Mouse (Mus musculus): ENCODE measurements around the gene Casp6. TPM values are rescaled to one million over a fixed set of nuclear protein-coding genes. Genes with fewer than 3 reads are reported as not detected.

The Casp6 gene
- polyA plus RNA-seq (2014; fragmentation: Nextera tagmentation; extraction: Ambion mirVana), result 109 and 120 TPM in 2 replicates

DNA sequence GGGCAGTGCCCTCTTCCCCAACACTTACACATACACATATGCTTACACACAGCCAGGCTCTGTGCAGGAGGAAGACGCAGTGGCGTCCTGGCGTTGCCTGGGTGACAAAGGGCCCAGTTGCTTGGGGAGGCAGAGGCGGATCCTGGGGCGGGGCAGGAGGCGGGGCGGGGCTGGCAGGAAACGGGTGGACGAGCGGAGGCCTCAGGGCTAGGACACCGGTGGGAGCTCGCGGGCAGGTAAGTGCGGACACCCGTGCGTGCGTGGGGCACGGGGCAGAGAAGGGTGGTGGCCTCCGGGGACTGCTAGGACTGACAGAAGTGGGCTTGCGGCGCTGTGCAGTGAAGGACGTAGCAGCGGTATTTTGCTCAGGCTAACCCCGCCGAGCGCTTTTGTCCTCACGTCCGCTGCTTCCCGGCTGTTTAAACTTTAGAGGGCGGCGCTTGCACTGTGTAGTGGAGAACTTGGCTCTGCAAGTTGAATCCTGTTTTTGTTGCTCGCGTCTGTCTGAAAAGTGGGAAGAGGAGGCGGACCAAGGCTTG, at the start of gene Casp6:
Casp6 (plus strand) TSS at position 155 of the 539 bp plus-strand sequence.
- DNase-seq (ENCODE audit: low spot score) (peak; percentile 88), ATAC-seq (ENCODE audit: insufficient number of reproducible peaks, low FRiP score, low TSS enrichment, low read depth) (peak; percentile 92)
- H3K9me3 ChIP-seq (ENCODE audit: control insufficient read depth, low read length), result no peaks in the 10 kb centered on the region
- H3K4me2 ChIP-seq (ENCODE audit: low read depth, severe bottlenecking), result peak within 1 kb of the TSS; percentile 50
- H3K4me3 ChIP-seq (ENCODE audit: low read depth, low read length), result peak within 1 kb of the TSS; percentile 68
- H3K4me1 ChIP-seq (ENCODE audit: control insufficient read depth, insufficient read depth, low read length), result peaks cover 5% of the 10 kb centered on the region; the same call in 1 of the 2 replicates
- no peaks in the 10 kb centered on the region for H3K27me3 ChIP-seq (ENCODE audit: control insufficient read depth, insufficient read depth, low read length)
- peak within 1 kb of the TSS; percentile 40; the same call in 1 of the 2 replicates for H3K27ac ChIP-seq (replicated peaks; ENCODE audit: low read depth, low read length)
- peak within 1 kb of the TSS; percentile 77 for H3K9ac ChIP-seq (ENCODE audit: low read length)
- 0% methylated on average over 34 of the region's 34 CpGs for WGBS
- no peaks in the 10 kb centered on the region for H3K36me3 ChIP-seq (ENCODE audit: control insufficient read depth, insufficient read depth, low read length)

DNA sequence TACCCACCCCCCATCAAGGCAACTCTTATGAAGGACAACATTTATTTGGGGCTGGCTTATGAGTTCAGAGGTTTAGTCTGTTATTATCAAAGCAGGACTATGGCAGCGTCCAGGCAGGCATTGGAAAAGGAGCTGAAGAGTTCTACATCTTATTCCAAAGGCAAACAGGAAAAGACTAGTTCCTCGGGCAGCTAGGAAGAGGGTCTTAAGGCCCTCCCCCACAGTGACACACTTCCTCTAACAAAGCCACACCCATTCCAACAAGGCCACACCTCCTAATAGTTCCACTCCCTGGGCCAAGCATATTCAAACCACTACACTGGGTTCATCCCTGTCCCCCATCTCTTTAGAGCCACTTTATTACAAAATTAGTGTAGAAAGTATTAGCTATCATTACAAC, 38.6 kb upstream of the Casp6 start:
- Histone ChIP-seq H3K9me3 (ENCODE audit: control insufficient read depth, low read length) (peaks cover 3% of the 10 kb centered on the region; the same call in 1 of the 2 replicates), H3K27me3 (ENCODE audit: control insufficient read depth, insufficient read depth, low read length) (no peaks in the 10 kb centered on the region), H3K4me1 (ENCODE audit: control insufficient read depth, insufficient read depth, low read length) (no peaks in the 10 kb centered on the region), H3K27ac (replicated peaks; ENCODE audit: low read depth, low read length) (no peak overlapping the region), H3K36me3 (ENCODE audit: control insufficient read depth, insufficient read depth, low read length) (no peaks in the 10 kb centered on the region), H3K4me3 (ENCODE audit: low read depth, low read length) (no peak overlapping the region), H3K9ac (ENCODE audit: low read length) (no peak overlapping the region), H3K4me2 (ENCODE audit: low read depth, severe bottlenecking) (no peak overlapping the region)
- ATAC-seq (ENCODE audit: insufficient number of reproducible peaks, low FRiP score, low TSS enrichment, low read depth) (no peak), DNase-seq (ENCODE audit: low spot score) (no peak)
- 79% methylated on average over 2 of the region's 2 CpGs for WGBS

DNA sequence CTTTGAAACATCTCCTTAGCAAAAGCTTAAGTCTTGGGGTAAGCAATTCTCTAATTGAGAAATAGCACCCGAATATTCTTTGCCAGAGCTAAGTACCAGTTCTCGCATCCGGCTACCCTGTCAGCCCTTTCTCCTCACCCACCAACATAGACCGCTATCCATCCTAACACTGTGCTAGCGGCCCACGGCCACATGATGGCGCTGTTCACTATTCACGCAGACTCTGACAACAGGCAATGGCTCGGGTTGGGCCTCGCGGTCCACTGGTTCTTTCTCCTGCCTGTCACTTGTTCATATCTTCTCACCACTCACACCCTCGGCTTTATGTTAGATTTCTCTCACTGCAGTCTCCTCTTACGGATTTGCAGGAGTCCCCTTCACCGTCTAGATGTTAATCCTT, 37.5 kb upstream of the Casp6 start:
- Histone ChIP-seq H3K4me3 (ENCODE audit: low read depth, low read length) (no peak overlapping the region), H3K4me2 (ENCODE audit: low read depth, severe bottlenecking) (no peak overlapping the region), H3K4me1 (ENCODE audit: control insufficient read depth, insufficient read depth, low read length) (no peaks in the 10 kb centered on the region), H3K36me3 (ENCODE audit: control insufficient read depth, insufficient read depth, low read length) (no peaks in the 10 kb centered on the region), H3K9ac (ENCODE audit: low read length) (no peak overlapping the region), H3K9me3 (ENCODE audit: control insufficient read depth, low read length) (no peaks in the 10 kb centered on the region), H3K27me3 (ENCODE audit: control insufficient read depth, insufficient read depth, low read length) (no peaks in the 10 kb centered on the region), H3K27ac (replicated peaks; ENCODE audit: low read depth, low read length) (no peak overlapping the region)
- ATAC-seq (ENCODE audit: insufficient number of reproducible peaks, low FRiP score, low TSS enrichment, low read depth) (no peak), DNase-seq (ENCODE audit: low spot score) (peak; percentile 54)
- WGBS, result 51% methylated on average over 14 of the region's 14 CpGs

DNA sequence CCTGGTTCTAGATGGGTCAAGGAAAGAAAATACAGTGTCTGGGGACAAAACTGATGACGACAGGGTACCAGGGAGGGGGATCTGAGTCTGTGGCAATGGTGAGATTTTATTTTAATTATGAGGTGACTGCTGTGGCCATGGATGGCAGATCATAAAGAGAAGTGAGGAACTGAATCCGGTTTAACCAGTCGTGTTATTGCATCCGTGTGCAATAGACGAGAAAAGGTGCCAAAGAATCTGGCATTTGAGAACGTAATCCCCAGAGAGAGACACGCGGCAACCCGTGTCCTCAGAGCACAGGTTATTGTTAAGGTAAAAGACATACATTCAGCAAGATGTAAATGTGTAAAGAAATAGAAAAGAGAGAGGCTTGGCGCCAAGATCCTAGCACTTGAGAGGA, 23.9 kb upstream of the Casp6 start:
- Histone ChIP-seq H3K4me1 (ENCODE audit: control insufficient read depth, insufficient read depth, low read length) (no peaks in the 10 kb centered on the region), H3K36me3 (ENCODE audit: control insufficient read depth, insufficient read depth, low read length) (no peaks in the 10 kb centered on the region; the same call in 1 of the 2 replicates), H3K9ac (ENCODE audit: low read length) (no peak overlapping the region), H3K4me3 (ENCODE audit: low read depth, low read length) (no peak overlapping the region), H3K27ac (replicated peaks; ENCODE audit: low read depth, low read length) (no peak overlapping the region), H3K4me2 (ENCODE audit: low read depth, severe bottlenecking) (no peak overlapping the region), H3K27me3 (ENCODE audit: control insufficient read depth, insufficient read depth, low read length) (no peaks in the 10 kb centered on the region), H3K9me3 (ENCODE audit: control insufficient read depth, low read length) (no peaks in the 10 kb centered on the region)
- WGBS, result 92% methylated on average over 10 of the region's 10 CpGs
- DNase-seq (ENCODE audit: low spot score), result no peak
- no peak for ATAC-seq (ENCODE audit: insufficient number of reproducible peaks, low FRiP score, low TSS enrichment, low read depth)

DNA sequence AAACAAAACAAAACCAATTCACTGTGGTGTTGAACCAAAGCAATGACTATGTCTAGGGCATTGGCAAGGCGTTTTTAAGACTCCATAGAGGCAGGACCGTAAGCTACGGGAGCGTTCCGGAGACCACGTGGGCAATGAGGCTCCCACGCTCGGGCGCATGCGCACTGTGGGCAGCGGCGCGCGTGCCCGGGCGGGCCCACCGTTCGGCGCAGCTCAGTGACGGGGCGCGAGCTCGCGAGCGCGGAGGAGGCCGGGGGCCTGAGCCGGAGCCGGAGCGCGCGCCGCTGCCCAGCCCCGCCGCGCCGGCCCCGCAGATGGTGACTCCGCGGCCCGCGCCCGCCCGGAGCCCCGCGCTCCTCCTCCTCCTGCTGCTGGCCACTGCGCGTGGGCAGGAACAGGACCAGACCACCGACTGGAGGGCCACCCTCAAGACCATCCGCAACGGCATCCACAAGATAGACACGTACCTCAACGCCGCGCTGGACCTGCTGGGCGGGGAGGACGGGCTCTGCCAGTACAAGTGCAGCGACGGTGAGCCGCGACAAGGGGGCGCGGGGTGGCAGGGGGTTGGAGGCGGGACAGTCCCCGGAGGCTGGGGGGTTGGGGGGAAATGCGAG, 22.7 kb upstream of the Casp6 start, which contains the start of gene Pla2g12a:
Pla2g12a (plus strand) TSS at position 202 of the 617 bp plus-strand sequence.
- Histone ChIP-seq H3K4me2 (ENCODE audit: low read depth, severe bottlenecking) (peak within 1 kb of the TSS; percentile 88), H3K27ac (replicated peaks; ENCODE audit: low read depth, low read length) (no peak within 1 kb of the TSS), H3K27me3 (ENCODE audit: control insufficient read depth, insufficient read depth, low read length) (no peaks in the 10 kb centered on the region), H3K9ac (ENCODE audit: low read length) (peak within 1 kb of the TSS; percentile 68), H3K36me3 (ENCODE audit: control insufficient read depth, insufficient read depth, low read length) (no peaks in the 10 kb centered on the region), H3K9me3 (ENCODE audit: control insufficient read depth, low read length) (no peaks in the 10 kb centered on the region), H3K4me1 (ENCODE audit: control insufficient read depth, insufficient read depth, low read length) (no peaks in the 10 kb centered on the region), H3K4me3 (ENCODE audit: low read depth, low read length) (peak within 1 kb of the TSS; percentile 71)
- DNase-seq (ENCODE audit: low spot score), result peak; percentile 92
- peak; percentile 90 for ATAC-seq (ENCODE audit: insufficient number of reproducible peaks, low FRiP score, low TSS enrichment, low read depth)
- under 1% methylated on average over 61 of the region's 66 CpGs for WGBS

DNA sequence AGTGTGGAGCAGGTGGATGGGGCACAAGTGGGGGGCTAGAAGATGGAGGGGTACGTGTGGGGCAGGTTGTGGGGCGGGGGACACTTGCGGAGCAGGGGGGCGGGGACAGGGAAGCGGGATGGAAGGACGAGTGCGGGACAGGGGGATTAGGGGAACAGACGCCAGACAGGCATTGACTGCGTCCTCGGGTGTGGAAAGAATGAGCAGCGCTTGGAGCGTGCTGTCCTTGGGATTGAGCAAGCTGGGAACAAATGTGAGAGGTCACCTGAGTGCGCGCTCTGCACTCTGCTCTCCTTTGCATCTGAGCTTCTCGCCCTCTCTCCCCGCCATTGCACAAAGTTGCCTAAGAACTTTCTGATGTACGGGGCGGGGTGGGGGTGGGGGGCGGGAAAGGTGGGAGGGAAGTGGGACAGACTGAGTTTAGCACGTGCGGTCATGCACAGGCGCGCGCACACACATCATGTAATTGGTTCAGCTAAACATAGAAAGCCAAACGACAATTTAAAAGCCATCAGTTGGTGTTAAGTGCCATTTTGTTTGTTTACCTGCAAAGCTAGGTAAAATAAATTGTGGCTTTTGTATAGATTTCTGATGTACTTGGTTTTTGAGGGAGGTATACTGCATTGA, 22.0 kb upstream of the Casp6 start:
- Histone ChIP-seq H3K27me3 (ENCODE audit: control insufficient read depth, insufficient read depth, low read length) (no peaks in the 10 kb centered on the region), H3K4me2 (ENCODE audit: low read depth, severe bottlenecking) (peak overlapping the region; percentile 88), H3K36me3 (ENCODE audit: control insufficient read depth, insufficient read depth, low read length) (no peaks in the 10 kb centered on the region), H3K4me3 (ENCODE audit: low read depth, low read length) (peak overlapping the region; percentile 71), H3K4me1 (ENCODE audit: control insufficient read depth, insufficient read depth, low read length) (no peaks in the 10 kb centered on the region), H3K9ac (ENCODE audit: low read length) (peak overlapping the region; percentile 68), H3K9me3 (ENCODE audit: control insufficient read depth, low read length) (no peaks in the 10 kb centered on the region), H3K27ac (replicated peaks; ENCODE audit: low read depth, low read length) (no peak overlapping the region)
- WGBS, result under 1% methylated on average over 24 of the region's 25 CpGs
- ATAC-seq (ENCODE audit: insufficient number of reproducible peaks, low FRiP score, low TSS enrichment, low read depth), result peak; percentile 38
- DNase-seq (ENCODE audit: low spot score), result peak; percentile 61

DNA sequence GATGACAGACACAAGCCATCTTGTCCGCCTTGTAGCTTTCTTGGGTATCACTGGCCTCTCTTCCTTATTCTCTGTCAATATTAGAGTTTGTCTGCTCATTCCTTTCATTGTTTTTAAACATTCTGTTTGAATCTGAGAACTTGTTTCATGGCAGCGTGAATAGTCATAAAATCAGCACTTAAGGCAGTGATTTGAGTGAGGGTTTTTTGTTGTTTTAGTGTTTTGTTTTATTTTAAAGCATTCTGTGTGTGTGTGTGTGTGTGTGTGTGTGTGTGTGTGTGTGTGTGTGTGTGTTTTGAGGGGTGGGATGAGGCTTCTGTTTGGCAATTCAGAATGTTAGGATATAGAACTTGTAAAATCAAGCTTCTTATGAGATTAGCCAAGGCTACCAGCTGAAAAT, 21.3 kb upstream of the Casp6 start:
- 73% methylated on average over 2 of the region's 2 CpGs for WGBS
- no peak overlapping the region for H3K27ac ChIP-seq (replicated peaks; ENCODE audit: low read depth, low read length)
- H3K9ac ChIP-seq (ENCODE audit: low read length), result no peak overlapping the region
- H3K9me3 ChIP-seq (ENCODE audit: control insufficient read depth, low read length), result no peaks in the 10 kb centered on the region
- H3K36me3 ChIP-seq (ENCODE audit: control insufficient read depth, insufficient read depth, low read length), result no peaks in the 10 kb centered on the region
- no peak overlapping the region for H3K4me3 ChIP-seq (ENCODE audit: low read depth, low read length)
- DNase-seq (ENCODE audit: low spot score) (no peak), ATAC-seq (ENCODE audit: insufficient number of reproducible peaks, low FRiP score, low TSS enrichment, low read depth) (no peak)
- H3K4me1 ChIP-seq (ENCODE audit: control insufficient read depth, insufficient read depth, low read length), result no peaks in the 10 kb centered on the region
- H3K4me2 ChIP-seq (ENCODE audit: low read depth, severe bottlenecking), result 0 out of 2 replicates have a peak overlapping the region, but pooled peaks have one; percentile 88
- no peaks in the 10 kb centered on the region for H3K27me3 ChIP-seq (ENCODE audit: control insufficient read depth, insufficient read depth, low read length)

DNA sequence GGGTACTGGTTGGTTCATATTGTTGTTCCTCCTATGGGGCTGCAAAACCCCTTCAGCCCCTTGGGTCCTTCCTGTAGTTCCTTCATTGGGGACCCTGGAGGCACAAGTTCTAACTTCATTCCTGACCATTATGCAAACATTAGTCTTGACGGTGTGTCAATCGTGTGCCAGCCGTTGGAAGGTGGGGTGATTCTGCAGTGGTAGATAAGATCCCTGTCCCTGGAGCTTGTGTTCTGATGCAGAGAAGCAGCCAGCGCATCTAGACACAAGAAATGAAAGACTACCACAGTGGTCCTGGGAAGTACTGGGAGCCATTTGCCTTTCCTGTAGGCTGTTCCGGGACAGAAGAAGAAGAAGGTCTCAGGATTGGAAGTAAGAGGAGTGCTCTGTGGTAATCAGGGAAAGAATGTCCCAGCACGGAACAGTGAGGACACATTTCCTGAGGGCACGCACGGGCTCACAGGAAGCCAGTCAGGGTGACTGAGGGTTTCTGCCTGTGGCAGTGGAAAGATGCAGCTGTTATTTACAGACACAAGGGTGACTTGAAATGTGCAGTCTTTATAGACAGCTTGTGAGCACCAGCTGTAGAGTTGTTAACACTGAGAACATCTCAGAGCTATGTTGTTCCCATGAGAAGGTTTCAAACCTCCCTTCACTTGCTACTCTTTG, 20.2 kb upstream of the Casp6 start:
- Histone ChIP-seq H3K27ac (replicated peaks; ENCODE audit: low read depth, low read length) (no peak overlapping the region), H3K4me1 (ENCODE audit: control insufficient read depth, insufficient read depth, low read length) (no peaks in the 10 kb centered on the region), H3K36me3 (ENCODE audit: control insufficient read depth, insufficient read depth, low read length) (no peaks in the 10 kb centered on the region), H3K4me2 (ENCODE audit: low read depth, severe bottlenecking) (no peak overlapping the region), H3K4me3 (ENCODE audit: low read depth, low read length) (no peak overlapping the region), H3K9ac (ENCODE audit: low read length) (no peak overlapping the region), H3K27me3 (ENCODE audit: control insufficient read depth, insufficient read depth, low read length) (no peaks in the 10 kb centered on the region), H3K9me3 (ENCODE audit: control insufficient read depth, low read length) (no peaks in the 10 kb centered on the region)
- no peak for DNase-seq (ENCODE audit: low spot score)
- WGBS, result 85% methylated on average over 8 of the region's 8 CpGs
- ATAC-seq (ENCODE audit: insufficient number of reproducible peaks, low FRiP score, low TSS enrichment, low read depth), result no peak
